Mouse (Mus musculus): Measurements from ENCODE around the gene Kpna3. TPM values are rescaled to one million over a fixed set of nuclear protein-coding genes. Genes with fewer than 3 reads are reported as not detected.

The Kpna3 gene
- polyA plus RNA-seq, 1 experiment from 2014 or later: 61.1 TPM

DNA sequence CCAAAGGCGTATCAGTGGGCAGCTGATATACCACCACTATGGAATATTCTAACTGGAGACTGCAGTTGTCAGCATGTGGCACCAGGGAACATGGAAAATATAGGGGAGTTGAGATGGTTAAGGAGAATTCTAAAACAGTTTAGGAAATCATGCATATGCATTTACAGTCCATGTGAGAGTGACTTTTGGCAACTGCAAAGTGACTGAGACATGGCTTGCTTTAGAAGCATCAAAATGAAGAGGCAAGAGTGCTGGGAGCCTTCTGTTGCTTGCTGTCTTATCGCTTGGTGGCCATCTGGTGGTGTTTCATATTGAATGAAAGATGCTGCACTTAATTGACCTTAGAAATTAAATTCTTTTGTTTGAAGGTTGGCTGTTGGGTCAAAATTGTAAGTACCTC is 72.4 kb downstream of the Kpna3 start:
- Histone ChIP-seq H3K4me3 (replicated peaks) (no peak overlapping the region), H3K27ac (replicated peaks) (no peak overlapping the region), H3K36me3 (peaks cover 36% of the 10 kb centered on the region), H3K27me3 (replicated peaks) (no peaks in the 10 kb centered on the region), H3K9me3 (replicated peaks) (no peaks in the 10 kb centered on the region), H3K4me2 (no peak overlapping the region), H3K4me1 (no peaks in the 10 kb centered on the region), H3K9ac (replicated peaks) (no peak overlapping the region)
- ATAC-seq (ENCODE audit: low FRiP score): no peak
- 77% methylated on average over 2 of the region's 2 CpGs for WGBS

DNA sequence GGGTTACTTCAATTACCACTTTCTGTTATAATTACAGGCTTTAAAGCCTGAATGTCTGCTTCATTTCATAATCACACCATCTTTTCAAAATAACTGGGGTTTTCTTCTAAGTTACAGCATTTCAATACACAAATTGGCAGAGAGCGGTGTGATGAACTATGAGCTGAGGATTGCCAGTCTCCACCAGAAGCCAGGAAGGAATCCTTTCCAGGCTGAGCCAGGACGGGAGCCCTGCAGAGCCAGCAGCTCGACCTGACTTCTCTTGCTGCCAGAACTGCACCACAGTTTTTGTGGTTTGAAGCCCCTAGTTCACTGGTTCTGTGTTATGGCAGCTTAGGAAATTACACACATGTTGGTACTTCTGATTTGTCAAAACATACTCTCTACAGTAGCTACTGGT is 75.0 kb downstream of the Kpna3 start:
- no peaks in the 10 kb centered on the region for H3K27me3 ChIP-seq (replicated peaks)
- H3K9me3 ChIP-seq (replicated peaks): no peaks in the 10 kb centered on the region
- peaks cover 8% of the 10 kb centered on the region for H3K4me1 ChIP-seq
- ATAC-seq (ENCODE audit: low FRiP score): no peak
- peaks cover 15% of the 10 kb centered on the region for H3K36me3 ChIP-seq
- H3K4me2 ChIP-seq: no peak overlapping the region
- no peak overlapping the region for H3K9ac ChIP-seq (replicated peaks)
- no peak overlapping the region for H3K4me3 ChIP-seq (replicated peaks)
- no peak overlapping the region for H3K27ac ChIP-seq (replicated peaks)
- WGBS: 87% methylated on average over 3 of the region's 3 CpGs

DNA sequence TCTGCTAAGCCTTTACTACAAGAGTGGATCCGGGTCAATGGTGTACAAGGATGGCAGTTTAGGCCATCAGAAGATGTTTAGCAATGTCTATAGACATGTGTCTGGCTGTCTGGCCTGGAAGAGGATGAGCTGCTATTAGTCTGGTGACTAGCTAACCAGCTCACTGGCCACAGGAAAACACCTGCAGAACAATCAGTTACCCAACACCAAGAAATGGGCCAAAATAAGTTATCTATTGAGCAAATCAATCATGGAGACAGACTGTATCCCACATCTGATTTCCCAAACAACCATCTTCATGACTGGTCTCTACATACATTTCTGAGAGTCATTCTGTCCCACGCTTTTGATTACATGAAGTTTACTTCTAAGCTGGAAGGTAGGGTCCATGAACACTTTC is 75.9 kb downstream of the Kpna3 start:
- H3K9me3 ChIP-seq (replicated peaks): no peaks in the 10 kb centered on the region
- no peaks in the 10 kb centered on the region for H3K27me3 ChIP-seq (replicated peaks)
- no peak overlapping the region for H3K27ac ChIP-seq (replicated peaks)
- no peak overlapping the region for H3K9ac ChIP-seq (replicated peaks)
- H3K4me3 ChIP-seq (replicated peaks): no peak overlapping the region
- peaks cover 12% of the 10 kb centered on the region for H3K36me3 ChIP-seq
- H3K4me1 ChIP-seq: peaks cover 10% of the 10 kb centered on the region
- 100% methylated on average over 2 of the region's 2 CpGs for WGBS
- no peak for ATAC-seq (ENCODE audit: low FRiP score)
- H3K4me2 ChIP-seq: no peak overlapping the region

- Histone ChIP-seq H3K27me3 (replicated peaks) (no peaks in the 10 kb centered on the region), H3K4me2 (no peak overlapping the region), H3K9ac (replicated peaks) (no peak overlapping the region), H3K36me3 (peaks cover 9% of the 10 kb centered on the region), H3K27ac (replicated peaks) (no peak overlapping the region), H3K9me3 (replicated peaks) (no peaks in the 10 kb centered on the region), H3K4me3 (replicated peaks) (no peak overlapping the region), H3K4me1 (peaks cover 10% of the 10 kb centered on the region)
- 97% methylated on average over 2 of the region's 2 CpGs for WGBS
- ATAC-seq (ENCODE audit: low FRiP score): no peak
Measured at GRCm38 (mm10) chr14:61362268-61362667, 77.4 kb downstream of the Kpna3 start.

GRCm38 (mm10) chr14:61360981-61361511 is 78.6 kb downstream of the Kpna3 start:
- H3K27ac ChIP-seq (replicated peaks): peak overlapping the region; percentile 85
- peak overlapping the region; percentile 69 for H3K4me2 ChIP-seq
- no peak for ATAC-seq (ENCODE audit: low FRiP score)
- no peaks in the 10 kb centered on the region for H3K9me3 ChIP-seq (replicated peaks)
- peak overlapping the region; percentile 76 for H3K4me3 ChIP-seq (replicated peaks)
- WGBS: 65% methylated on average over 3 of the region's 3 CpGs
- H3K27me3 ChIP-seq (replicated peaks): no peaks in the 10 kb centered on the region
- peaks cover 3% of the 10 kb centered on the region; the same call in 1 of the 2 replicates for H3K36me3 ChIP-seq
- peaks cover 10% of the 10 kb centered on the region for H3K4me1 ChIP-seq
- 0 out of 2 replicates have a peak overlapping the region, but pooled peaks have one; percentile 65 for H3K9ac ChIP-seq (replicated peaks)

DNA sequence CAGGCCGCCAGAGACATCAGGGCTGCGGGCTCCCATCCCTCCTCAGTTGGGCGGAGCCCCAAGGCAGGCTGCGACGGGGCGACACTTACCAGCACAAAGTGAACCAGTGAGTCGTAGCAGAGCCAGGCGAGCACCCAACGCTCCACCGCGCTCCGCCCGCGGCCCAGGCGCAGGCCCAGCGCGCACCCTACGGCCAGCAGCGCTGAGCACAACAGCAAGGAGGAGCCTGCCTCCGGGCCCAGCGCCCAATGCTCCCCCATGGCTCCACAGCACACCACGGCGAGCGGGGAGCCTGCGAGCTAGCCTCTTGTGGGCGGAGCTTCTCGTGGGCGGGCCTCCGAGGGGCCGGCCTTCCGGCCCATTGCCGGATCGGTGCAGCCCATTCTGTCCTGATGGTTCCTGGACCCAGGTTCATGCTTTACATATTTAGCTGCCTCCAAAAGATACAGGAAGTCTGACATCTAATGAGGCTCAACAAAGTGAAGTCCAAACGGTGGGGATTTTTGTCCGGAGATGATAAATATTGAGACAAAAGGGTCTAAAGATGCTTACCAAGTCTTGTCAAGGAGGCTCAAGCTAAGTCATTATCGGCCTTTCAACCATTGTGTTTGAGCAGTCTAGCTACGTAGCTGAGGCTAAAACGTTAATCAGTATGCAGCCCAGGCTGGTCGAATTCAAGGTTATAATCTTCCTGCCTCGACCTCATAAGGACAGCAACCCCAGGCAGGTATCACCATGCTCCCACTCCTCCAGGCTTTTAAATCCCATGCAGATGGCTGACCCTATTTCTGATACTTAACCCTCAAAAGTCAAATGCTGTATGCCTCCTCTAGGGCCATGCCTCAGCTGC is 79.3 kb downstream of the Kpna3 start, which contains the start of gene Ebpl:
Gene Ebpl (minus strand): TSS at position 309 of the 850 bp plus-strand sequence.
- 1% methylated on average over 40 of the region's 40 CpGs for WGBS
- Histone ChIP-seq H3K27ac (replicated peaks) (peak within 1 kb of the TSS; percentile 85), H3K4me1 (peaks cover 10% of the 10 kb centered on the region)

GRCm38 (mm10) chr14:61354251-61355235 is 85.1 kb downstream of the Kpna3 start:
- Histone ChIP-seq H3K4me3 (replicated peaks) (no peak overlapping the region), H3K36me3 (no peaks in the 10 kb centered on the region), H3K9ac (replicated peaks) (no peak overlapping the region), H3K9me3 (replicated peaks) (no peaks in the 10 kb centered on the region), H3K4me1 (peaks cover 2% of the 10 kb centered on the region), H3K27me3 (replicated peaks) (no peaks in the 10 kb centered on the region), H3K27ac (replicated peaks) (no peak overlapping the region), H3K4me2 (no peak overlapping the region)
- WGBS: 80% methylated on average over 10 of the region's 10 CpGs
- no peak for ATAC-seq (ENCODE audit: low FRiP score)

More for the DNA sequence above, 79.3 kb downstream of the Kpna3 start, which contains the start of gene Ebpl:
- Histone ChIP-seq H3K9ac (replicated peaks) (peak within 1 kb of the TSS; percentile 65), H3K27me3 (replicated peaks) (no peaks in the 10 kb centered on the region), H3K4me2 (peak within 1 kb of the TSS; percentile 69), H3K9me3 (replicated peaks) (no peaks in the 10 kb centered on the region), H3K4me3 (replicated peaks) (peak within 1 kb of the TSS; percentile 76), H3K36me3 (peaks cover 2% of the 10 kb centered on the region; the same call in 1 of the 2 replicates)
- ATAC-seq (ENCODE audit: low FRiP score): peak; percentile 95

DNA sequence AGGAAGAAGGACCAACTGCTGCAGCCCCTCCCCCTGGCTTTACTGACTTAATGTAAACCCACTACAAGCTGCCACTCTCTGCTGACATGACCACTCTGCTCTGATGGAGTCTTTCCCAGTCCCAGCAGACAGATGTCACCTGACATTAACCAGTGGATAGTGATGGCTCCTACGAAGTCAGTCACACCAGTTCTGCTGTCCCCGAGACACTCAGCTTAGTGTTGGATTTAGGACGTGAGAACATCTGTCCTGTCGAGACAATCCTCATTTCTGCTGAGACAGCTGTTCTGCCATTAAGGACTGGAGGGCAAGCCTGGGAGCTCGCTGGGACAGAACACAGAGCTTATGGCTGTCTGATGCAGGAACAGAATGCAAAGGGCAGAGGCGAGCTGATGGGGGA is 88.9 kb downstream of the Kpna3 start:
- H3K36me3 ChIP-seq: no peaks in the 10 kb centered on the region
- no peaks in the 10 kb centered on the region for H3K27me3 ChIP-seq (replicated peaks)
- H3K27ac ChIP-seq (replicated peaks): no peak overlapping the region
- H3K4me1 ChIP-seq: no peaks in the 10 kb centered on the region
- H3K9ac ChIP-seq (replicated peaks): no peak overlapping the region
- H3K4me3 ChIP-seq (replicated peaks): no peak overlapping the region
- no peak overlapping the region for H3K4me2 ChIP-seq
- no peak for ATAC-seq (ENCODE audit: low FRiP score)
- 75% methylated on average over 6 of the region's 6 CpGs for WGBS
- no peaks in the 10 kb centered on the region for H3K9me3 ChIP-seq (replicated peaks)

DNA sequence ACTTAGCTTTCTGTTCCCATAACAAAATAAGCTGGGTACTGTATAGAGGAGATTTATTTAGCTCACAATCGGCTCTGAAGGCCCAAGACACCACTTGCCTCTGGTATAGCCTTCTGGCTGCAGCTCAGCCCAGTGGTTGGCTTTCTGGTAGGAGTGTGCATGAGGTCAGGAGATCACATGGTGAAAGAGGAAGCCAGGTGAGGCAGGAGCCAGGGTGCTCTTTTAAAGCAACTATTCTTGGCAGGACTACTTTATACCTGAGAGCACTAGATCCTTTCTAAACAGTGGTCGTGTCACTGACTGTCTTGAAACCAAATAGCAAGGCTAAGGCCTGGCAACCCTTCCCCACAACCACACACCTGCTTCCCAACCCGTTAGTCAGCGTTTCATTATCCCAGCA is 89.8 kb downstream of the Kpna3 start:
- Histone ChIP-seq H3K9me3 (replicated peaks) (no peaks in the 10 kb centered on the region), H3K27me3 (replicated peaks) (no peaks in the 10 kb centered on the region), H3K36me3 (no peaks in the 10 kb centered on the region), H3K4me1 (no peaks in the 10 kb centered on the region), H3K27ac (replicated peaks) (no peak overlapping the region), H3K9ac (replicated peaks) (no peak overlapping the region), H3K4me3 (replicated peaks) (no peak overlapping the region), H3K4me2 (no peak overlapping the region)
- 90% methylated on average over 4 of the region's 4 CpGs for WGBS
- no peak for ATAC-seq (ENCODE audit: low FRiP score)

DNA sequence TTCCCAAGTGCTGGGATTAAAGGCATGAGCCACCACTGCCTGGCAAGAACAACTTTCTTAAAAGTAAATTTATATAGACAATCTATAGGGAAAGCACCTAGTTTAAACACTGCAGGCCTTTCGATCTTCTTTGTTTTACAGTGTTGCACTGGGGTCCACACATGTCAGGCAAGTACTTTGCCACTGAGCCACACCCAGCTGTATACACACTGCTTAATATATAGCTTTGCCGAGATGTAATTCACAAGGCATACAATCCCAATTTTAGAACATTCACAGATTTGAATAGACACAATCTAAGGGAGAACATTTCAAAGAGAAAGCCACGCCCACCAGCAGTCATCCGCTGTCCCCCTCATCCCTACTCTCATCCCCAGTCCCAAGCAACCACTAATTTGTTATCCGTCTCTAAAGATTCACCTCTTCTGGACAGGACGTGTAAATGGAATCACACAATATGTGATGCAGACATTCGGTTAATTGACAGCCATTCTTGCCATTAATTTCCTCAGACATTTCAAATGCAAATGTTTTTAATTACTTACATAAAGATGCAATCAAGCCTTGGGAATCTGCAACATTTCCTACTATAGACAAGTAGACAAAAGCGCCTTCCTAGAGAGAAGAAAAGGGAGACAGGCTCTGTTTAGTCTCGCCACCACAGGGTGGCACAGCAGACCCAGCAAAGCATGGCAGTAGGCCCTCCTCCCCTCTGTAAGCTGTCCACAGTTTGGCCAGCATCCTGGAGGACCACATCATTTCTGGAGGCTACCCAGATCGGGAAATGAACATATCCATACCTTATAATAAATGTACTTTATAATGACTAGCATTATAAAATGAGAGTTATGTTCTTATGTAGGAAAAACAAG is 92.6 kb downstream of the Kpna3 start:
- 44% methylated on average over 10 of the region's 10 CpGs for WGBS
- no peaks in the 10 kb centered on the region for H3K9me3 ChIP-seq (replicated peaks)
- ATAC-seq (ENCODE audit: low FRiP score): peak; percentile 81
- no peaks in the 10 kb centered on the region for H3K4me1 ChIP-seq
- no peaks in the 10 kb centered on the region for H3K27me3 ChIP-seq (replicated peaks)
- no peak overlapping the region for H3K4me2 ChIP-seq
- H3K36me3 ChIP-seq: no peaks in the 10 kb centered on the region
- no peak overlapping the region for H3K27ac ChIP-seq (replicated peaks)
- no peak overlapping the region for H3K9ac ChIP-seq (replicated peaks)
- no peak overlapping the region for H3K4me3 ChIP-seq (replicated peaks)

GRCm38 (mm10) chr14:61344590-61344989 is 95.1 kb downstream of the Kpna3 start:
- ATAC-seq (ENCODE audit: low FRiP score): no peak
- H3K4me2 ChIP-seq: no peak overlapping the region
- no peak overlapping the region for H3K27ac ChIP-seq (replicated peaks)
- no peaks in the 10 kb centered on the region for H3K27me3 ChIP-seq (replicated peaks)
- 79% methylated on average over 5 of the region's 5 CpGs for WGBS
- no peaks in the 10 kb centered on the region for H3K36me3 ChIP-seq
- no peak overlapping the region for H3K4me3 ChIP-seq (replicated peaks)
- no peaks in the 10 kb centered on the region for H3K9me3 ChIP-seq (replicated peaks)
- H3K4me1 ChIP-seq: no peaks in the 10 kb centered on the region
- H3K9ac ChIP-seq (replicated peaks): no peak overlapping the region

Data from neural tube, embryonic 15.5 days (tissue).